Mouse (Mus musculus) fat pad, adult 2 months (tissue): ENCODE results near the gene Hist1h2ad.
"Not testable (repeated sequence)": the region's sequence is repeated elsewhere in the genome, so short reads cannot be mapped to it uniquely, and the experiment has no call there.

Experiments used
- DNase-seq: peaks from one replicate; pipeline ENCODE4 v3.0.0-alpha.2; 2011; ENCODE audit warnings: low read depth, low spot score; ENCODE audit errors: extremely low read depth

Gene Hist1h2ad

DNA sequence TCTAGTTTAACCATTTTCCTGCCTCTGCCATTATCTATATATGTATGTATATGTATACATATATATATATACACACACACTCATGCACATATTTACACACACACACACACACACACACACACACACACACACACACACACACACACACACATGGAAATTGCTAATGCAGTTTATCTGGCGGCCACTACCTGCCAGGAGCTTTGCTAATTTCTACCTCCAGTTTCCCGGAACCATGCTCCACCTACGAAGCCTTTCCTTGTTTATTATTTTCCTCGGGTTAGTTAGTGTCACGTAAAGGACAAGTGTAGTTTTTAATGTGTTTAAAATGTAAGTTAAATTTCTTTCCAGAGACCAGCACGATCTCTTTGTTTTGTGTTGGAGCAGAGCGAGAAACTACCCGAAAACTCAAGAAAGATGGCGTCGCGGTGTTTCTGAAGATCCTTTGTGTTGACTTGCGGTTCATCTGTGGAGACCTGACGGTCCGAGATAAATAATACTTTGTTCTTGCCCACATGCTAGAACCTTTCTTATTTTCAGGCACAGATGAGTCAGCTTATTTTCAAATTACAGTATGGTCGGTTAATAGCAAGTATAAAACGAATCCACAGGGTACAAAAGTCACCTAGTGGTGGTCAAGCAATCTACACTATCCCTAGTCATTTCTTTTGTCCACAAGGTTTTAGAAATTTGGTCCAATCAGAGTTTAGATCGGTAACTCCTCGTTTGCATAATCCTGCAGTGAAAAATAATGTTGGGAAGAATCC lies 11.3 kb upstream of the Hist1h2ad start:
- DNase-seq: no peak

DNA sequence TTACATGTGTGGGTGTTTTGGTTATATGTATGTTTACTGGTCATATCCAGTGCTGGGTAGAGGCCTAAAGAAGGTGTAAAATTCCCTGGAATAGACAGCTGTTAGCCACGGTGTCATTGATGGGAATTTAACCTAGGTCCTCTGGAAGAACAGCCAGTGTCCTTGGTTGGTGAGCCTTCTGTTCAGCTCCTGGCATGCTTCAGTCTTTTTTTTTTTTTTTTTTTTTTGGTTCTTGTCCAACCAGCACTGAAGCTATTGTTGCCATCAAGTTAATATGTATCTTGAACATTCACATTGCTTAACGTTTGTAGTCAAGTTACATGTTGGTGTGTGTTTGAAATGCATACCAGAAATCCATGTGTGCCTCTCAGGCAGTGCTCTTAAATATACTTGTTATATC lies 9.7 kb upstream of the Hist1h2ad start:
- no peak for DNase-seq

DNA sequence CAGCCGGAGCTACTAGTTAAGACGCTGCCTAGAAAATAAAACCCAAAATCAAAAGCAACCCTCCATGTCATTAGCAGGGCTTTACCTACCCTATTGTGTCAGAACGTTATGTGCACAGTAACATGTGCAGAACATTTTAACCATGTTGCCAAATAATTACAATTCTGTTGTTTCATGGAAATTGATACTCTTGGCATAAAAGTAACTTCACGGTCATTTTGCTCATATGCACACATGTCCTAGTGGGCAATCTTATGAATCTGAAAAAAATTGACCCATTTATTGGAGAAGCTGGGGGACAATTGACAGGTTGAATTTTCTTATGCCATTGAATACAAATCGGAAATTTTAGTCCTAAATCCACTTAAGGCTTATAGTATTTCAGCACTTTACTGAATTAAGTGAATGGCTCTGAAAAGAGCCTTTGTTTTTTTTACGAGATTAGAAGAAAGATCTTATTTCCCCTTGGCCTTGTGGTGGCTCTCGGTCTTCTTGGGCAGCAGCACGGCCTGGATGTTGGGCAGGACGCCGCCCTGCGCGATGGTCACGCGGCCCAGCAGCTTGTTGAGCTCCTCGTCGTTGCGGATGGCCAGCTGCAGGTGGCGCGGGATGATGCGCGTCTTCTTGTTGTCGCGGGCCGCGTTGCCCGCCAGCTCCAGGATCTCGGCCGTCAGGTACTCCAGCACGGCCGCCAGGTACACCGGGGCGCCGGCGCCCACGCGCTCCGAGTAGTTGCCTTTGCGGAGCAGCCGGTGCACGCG lies 3.7 kb upstream of the Hist1h2ad start:
- not testable (repeated sequence) for DNase-seq

DNA sequence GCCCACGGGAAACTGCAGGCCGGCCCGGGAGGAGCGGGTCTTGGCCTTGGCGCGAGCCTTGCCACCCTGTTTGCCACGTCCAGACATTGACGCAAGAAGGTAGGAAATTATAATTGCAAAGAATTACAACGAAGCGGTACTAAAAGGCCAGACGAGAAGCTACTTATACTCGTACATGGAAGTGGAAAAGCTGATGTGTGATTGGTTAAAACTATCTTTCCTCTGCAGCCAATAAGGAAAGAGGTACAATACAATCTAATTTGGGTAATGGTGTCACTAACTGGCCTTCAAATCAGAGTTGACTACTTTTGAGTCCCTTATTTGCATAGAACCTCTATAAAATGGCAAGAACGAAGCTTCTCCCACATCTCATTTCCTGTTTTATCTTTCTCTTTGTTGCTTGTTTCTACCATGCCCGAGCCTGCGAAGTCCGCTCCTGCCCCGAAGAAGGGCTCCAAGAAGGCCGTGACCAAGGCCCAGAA lies 3.1 kb upstream of the Hist1h2ad start, which contains the start of the genes Hist1h2ae and Hist1h2bg:
Gene Hist1h2ae (minus strand): TSS at position 199 of the 482 bp plus-strand sequence.
Gene Hist1h2bg (plus strand): TSS at position 375 of the 482 bp plus-strand sequence.
- DNase-seq: peak; percentile 97

DNA sequence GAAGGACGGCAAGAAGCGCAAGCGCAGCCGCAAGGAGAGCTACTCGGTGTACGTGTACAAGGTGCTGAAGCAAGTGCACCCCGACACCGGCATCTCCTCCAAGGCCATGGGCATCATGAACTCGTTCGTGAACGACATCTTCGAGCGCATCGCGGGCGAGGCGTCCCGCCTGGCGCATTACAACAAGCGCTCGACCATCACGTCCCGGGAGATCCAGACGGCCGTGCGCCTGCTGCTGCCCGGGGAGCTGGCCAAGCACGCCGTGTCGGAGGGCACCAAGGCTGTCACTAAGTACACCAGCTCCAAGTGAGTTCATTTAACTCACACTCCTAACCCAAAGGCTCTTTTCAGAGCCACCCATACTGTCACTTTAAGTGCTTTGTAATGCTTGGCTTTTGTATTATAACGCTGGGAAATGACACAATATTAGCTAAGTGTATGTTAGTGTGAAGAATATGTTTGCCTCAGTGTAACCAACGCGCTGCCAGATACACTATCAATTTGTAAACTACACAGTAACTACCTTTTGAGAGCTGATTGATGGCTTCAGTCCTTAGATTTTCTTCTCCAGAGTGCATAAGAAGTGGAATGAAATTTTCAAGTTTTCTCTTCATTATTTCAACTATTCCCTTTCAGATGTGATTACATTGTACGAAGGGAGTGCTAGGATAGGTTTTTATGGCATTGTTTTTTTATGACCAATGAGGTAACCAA lies 2.5 kb upstream of the Hist1h2ad start:
- not testable (repeated sequence) for DNase-seq

DNA sequence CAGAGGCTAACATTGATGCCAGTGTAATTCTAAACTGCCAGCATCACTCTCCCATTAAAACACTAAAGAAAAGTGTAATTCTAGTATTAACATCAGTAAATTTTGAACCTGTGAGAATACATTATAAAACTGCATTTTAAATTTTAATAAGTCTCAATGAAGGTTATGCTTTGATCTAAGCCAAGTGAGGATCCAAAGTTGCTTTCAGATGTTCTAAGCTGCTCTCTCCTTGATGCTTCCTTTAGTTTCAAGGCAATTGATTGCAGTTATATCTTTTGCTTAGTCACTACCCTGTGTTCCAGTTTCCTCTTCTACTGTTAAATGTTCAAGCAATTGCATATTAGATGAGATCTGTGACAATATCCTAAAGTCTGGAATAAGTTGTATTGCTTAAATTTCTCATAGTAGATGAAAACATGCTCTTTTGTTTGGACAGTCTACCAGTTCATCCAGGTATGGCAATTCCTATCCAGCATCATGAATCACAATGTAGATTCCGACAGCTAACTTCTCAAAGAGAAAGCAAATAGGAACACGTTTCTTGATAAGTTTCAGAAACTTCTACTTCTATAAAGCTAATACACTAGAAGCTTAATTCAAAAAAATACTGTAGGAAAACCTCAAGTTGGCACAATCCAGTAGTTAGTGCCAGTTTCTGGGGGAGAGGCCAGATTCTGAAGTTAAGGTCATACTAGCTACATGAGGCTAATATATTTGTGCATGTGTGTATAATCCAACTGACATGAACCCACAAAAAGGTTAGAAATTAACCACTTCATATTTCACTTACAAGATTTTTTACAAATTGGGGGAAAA lies 1.8 kb upstream of the Hist1h2ad start:
- DNase-seq: no peak

DNA sequence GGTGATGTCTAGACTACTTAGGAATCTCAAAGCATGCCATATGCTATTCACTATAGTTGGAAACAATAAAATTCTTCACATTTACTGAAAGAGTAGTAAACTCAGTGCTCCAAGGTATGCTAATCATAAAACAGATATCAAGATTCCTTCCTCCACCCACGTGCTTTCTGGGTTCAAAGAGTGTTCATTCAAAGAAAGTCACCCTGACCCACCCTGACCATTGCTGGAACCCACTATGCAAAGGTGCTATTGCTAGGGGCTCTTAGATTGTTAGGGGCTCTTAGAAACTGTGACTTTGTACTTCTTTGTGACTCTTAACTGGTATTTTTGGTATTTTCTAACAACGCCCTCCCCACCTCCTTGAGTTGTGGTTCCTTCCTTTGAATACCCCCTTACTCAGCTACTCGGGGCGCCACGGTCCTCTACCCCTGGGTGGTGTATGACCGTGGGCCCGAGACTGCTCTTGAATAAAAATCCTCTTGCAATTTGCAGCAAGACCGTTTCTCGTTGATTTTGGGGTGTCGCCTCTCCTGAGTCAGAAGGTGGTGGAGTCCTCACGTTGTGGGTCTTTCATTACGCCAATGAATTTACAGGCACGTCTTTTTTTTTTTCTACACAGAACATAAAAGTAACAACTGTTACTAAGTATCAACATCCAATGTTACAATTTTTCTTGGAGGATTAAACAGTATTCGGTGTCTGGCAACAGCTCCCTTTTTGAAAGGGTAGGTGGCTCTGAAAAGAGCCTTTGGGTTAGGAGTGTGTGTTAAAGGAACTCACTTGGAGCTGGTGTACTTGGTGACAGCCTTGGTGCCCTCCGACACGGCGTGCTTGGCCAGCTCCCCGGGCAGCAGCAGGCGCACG lies 915 bp upstream of the Hist1h2ad start:
- DNase-seq: not testable (repeated sequence)

DNA sequence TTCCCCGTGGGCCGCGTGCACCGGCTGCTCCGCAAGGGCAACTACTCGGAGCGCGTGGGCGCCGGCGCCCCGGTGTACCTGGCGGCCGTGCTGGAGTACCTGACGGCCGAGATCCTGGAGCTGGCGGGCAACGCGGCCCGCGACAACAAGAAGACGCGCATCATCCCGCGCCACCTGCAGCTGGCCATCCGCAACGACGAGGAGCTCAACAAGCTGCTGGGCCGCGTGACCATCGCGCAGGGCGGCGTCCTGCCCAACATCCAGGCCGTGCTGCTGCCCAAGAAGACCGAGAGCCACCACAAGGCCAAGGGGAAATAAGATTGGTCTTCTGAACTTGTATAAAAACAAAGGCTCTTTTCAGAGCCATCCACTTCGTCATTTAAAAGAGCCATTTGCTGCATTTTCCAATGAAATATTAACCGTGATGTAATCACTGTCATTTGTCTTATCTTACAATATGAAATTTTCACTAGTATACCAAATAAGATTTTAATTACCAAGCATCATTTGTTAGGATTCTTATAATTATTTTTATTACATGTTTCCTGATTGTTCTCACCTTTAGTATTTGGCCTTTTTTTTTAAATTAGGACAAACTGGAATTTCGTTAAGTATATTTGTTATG lies 477 bp downstream of the Hist1h2ad start:
- not testable (repeated sequence) for DNase-seq

DNA sequence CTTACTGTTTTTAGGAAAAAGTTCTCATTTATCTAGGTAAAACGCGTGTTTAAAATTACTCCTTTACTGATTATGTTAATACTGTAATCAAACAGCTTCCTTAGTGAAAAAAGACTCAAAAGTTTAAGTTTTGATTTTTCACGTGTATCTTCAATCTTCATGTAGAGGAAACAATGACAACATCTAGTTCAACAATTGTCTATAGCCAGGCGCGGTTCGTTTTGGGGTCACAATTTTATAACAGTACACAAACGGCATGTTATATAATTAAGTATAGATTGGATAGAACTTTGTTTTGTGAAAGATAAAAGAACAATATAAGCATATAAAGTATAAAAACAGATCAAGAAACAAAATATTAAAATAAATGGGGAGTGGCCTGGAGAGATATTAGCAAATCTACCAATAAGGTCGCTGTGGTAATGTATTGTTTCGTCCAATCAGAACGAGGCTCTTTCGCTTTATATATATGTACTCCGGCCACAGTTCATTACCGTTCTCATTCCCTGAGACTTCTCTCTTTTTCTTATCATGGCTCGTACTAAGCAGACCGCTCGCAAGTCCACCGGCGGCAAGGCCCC lies 1.2 kb downstream of the Hist1h2ad start, which contains the start of gene Hist1h3d:
Gene Hist1h3d (plus strand): TSS at position 493 of the 581 bp plus-strand sequence.
- DNase-seq: no peak

DNA sequence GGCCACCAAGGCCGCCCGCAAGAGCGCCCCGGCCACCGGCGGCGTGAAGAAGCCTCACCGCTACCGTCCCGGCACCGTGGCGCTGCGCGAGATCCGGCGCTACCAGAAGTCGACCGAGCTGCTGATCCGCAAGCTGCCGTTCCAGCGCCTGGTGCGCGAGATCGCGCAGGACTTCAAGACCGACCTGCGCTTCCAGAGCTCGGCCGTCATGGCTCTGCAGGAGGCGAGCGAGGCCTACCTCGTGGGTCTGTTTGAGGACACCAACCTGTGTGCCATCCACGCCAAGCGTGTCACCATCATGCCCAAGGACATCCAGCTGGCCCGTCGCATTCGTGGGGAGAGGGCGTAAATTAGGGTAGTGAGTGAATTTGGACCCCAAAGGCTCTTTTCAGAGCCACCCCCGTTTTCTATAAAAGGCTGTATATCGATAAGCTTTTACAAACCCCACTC lies 1.7 kb downstream of the Hist1h2ad start:
- DNase-seq: not testable (repeated sequence)

DNA sequence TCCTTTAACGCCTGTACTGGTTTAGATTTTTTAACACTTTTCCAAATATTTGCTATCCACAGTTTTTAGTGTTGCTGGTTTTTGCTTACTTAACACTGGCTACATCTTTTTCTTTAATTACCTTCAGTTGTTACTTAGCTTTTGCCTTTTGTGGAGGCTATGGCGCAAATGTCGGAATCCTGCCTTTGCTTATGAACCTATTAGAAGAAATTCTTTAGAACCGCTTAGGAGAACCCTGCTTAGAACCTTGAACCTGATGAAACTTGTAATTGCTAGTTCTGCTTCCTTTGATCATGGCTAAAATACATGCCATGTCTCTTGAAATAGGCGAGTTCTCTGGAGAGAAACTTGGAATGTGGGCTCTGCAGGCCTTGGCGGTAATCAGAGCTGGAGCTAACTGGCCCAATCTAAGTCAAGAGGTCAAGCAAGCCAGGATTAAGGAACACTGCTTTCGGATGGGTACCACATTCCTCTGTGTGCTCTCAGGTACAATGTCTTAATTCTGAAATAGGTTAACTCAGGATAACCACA lies 2.2 kb downstream of the Hist1h2ad start:
- no peak for DNase-seq

DNA sequence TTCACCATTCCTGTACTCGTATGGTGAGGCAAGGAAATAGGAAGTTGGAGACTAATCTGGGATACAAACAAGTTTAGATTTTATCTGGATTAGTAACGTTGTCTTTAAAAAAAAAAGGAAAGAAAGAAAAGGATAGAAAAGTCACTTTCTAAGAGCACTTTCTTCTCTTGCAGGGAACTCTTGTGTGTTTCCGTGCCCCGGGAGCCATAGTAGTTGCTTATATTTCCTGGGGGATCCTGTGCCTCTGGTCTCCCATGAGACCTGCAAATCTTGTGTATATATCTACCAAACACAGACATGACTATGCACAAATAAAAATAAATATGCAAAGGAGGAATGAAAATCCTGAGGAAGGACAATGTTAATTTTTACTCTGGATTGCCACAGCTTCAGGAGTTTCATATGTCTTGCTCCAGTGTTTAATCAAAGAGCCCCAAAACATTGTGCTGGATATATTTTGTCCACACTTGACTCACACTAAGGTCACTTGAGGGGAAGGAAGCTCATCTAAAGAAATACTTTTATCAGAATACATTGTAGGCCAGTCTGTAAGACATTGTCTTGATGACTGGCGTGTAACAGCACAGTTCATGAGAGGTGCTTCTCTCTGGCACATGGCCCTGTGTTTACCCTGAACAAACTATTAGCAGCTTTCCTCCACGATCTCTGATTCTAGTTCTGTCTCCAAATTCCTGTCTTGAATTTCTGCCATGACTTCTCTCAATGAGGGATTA lies 2.9 kb downstream of the Hist1h2ad start:
- DNase-seq: no peak

DNA sequence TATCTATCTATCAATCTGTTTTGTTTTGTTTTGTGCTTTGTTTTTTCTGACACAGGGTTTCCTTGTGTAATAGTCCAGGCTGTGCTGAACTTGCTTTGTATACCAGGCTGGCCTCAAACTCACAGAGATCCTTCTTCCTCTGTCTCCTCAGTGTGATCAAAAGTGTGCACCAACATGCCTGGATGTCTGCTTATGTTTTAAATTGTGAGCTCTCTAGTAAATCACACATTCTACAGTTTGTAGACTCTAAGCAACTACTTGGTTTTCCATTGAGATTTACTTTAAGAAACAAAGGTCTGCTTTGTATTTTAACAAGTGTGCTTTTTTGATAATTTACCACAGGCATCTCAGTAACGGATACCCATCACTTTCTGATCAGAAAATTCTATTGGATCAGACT lies 3.7 kb downstream of the Hist1h2ad start:
- DNase-seq: no peak

DNA sequence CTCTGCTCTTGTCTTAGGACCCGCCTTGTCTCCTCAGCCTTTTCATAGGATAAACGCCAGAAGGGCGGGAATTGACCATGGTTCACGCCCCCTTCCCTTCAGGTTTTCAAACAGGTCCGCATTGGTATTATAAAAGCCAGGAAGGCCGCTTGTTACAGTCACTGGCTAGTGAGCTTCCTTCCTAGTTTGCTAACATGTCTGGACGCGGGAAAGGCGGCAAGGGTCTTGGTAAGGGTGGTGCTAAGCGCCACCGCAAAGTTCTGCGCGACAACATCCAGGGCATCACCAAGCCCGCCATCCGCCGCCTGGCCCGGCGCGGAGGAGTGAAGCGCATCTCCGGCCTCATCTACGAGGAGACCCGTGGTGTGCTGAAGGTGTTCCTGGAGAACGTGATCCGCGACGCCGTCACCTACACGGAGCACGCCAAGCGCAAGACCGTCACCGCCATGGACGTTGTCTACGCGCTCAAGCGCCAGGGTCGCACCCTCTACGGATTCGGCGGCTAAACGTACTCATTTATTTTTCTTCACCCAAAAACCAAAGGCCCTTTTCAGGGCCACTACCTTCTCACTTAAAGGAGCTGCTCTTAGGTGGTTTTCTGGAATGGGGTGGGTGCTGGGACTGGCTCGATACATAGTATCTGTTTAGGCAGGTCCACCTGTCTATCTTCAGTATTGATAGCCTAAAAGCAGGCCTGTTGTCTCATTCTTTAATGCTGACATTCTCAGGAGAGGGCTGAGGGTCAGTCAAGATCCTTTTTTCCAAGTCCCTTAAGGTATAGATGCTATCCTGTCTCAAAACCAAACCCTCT lies 7.4 kb downstream of the Hist1h2ad start, which contains the start of gene Hist1h4d:
Gene Hist1h4d (plus strand): TSS at position 191 of the 811 bp plus-strand sequence.
- peak; percentile 85 for DNase-seq

DNA sequence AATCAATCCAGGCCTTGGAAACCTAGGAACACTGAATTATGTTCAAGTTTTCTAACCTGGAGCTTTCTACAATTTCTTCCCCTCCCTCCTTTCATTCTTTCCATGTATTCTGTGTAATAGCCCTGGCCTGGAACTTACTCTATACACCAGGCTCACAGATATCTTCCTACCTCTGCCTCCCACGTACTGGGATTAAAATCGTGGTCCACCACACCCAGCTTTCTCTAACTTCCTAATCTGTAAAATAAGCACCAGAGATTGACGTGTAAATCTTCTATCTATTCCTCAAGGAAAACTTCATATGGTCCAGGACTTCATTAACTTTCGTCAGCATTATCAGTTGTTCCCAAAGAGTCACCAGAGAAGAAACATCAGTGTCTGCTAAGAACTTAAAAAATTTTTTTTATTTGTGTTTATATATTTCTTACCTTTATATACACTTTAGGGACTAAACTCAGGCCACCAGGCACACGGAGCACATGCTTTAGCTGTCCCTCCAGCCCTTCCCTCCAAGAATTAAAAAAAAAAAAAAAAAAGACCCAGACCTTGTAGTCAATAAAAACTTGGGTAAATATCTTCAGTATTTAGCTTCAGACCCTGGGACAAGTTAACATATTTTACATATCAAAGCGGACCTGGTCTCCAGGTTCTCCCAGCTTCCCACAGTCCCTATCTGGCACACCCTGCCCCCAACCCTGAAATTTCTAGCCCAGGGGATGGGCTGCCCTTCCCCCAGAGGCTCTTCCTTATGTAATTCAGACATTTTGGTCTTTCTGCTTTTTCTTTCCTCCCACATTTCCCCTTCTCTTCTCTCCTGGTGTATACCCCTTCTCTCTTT lies 8.3 kb downstream of the Hist1h2ad start:
- no peak for DNase-seq
